Mouse (Mus musculus): ENCODE data around the gene Fgfr2. TPM values are rescaled to one million over a fixed set of nuclear protein-coding genes. Genes with fewer than 3 reads are reported as not detected.
A peak's percentile ranks its signal among the peaks of the same experiment; 100 is the strongest.

Gene Fgfr2
- total RNA-seq, 2 experiments from 2014 or later, result 47.6 to 49.5 TPM

DNA sequence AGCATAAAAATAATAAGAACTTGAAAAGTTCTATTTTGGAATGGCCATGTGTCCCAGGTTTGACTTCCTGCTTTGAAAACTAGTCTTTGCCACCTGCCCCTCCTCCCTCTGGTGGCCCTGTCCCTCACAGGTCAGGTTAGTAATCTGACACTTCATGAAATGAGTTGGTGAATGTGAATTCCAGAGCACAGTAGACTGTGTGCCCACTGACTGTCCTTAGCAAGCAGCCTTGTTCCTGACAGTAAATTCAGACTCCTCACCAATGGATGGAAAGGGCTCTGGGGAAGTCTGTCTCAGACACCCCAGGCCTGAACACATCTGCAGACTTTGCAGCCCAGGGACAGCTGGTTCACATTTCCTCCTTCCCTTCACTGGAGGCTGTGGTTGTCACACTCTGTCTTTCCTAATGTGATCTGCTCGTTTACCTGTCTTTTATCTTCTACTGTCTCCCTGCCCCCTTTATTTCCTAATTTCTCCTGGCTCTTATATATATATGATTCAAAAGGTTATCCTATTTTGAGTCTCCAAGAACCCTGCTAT is 919.0 kb downstream of the Fgfr2 start:
- TF ChIP-seq CTCF (conservative IDR thresholded peaks at IDR 0.05), result no peak
- Histone ChIP-seq H3K4me3 (no peak overlapping the region), H3K27ac (no peak overlapping the region)
- no peak for DNase-seq (ENCODE audit: low spot score in 2 of 2)

DNA sequence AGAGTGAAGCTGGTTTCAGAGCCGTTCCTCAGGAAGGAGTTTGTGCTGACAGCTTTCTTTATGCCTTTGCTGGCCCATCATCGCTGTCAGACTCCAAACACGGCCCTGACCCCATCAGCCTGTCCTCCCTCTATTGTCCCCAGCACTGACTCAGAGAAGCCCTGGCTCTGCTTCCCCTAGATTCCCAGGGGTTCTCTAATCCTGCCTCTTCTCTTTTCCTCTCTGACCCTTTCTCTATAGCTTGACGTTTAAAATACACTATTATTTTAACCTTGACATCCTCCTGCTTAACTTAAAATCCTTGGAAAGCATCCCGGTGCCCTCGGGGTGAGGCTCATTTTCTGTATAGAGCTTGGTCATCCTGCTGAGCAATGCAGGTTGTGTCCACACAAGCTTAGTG is 923.5 kb downstream of the Fgfr2 start:
- H3K4me3 ChIP-seq, result no peak overlapping the region
- no peak overlapping the region for H3K27ac ChIP-seq
- DNase-seq (ENCODE audit: low spot score in 2 of 2), result no peak
- TF ChIP-seq CTCF (conservative IDR thresholded peaks at IDR 0.05), result no peak

DNA sequence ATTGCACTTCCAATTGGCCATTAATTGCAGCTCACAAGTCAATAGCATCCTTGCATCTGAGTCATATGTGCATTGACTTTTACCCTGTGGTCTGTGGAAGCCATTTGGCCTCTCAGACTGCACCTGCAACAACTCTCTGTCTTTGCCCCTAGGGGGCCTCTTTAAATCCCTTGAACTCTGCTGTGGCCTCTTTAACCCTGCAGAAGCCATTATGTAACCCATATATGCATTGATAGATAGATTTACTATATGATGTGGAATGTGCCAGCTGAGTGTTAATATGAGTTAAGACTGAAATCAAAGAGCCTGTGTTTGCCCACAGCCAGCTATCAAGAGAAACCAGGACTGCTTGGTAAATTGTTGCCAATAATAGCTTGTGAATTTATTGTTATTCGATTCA is 924.3 kb downstream of the Fgfr2 start:
- no peak overlapping the region for H3K27ac ChIP-seq
- no peak for DNase-seq (ENCODE audit: low spot score in 2 of 2)
- no peak for TF ChIP-seq CTCF (conservative IDR thresholded peaks at IDR 0.05)
- no peak overlapping the region for H3K4me3 ChIP-seq

DNA sequence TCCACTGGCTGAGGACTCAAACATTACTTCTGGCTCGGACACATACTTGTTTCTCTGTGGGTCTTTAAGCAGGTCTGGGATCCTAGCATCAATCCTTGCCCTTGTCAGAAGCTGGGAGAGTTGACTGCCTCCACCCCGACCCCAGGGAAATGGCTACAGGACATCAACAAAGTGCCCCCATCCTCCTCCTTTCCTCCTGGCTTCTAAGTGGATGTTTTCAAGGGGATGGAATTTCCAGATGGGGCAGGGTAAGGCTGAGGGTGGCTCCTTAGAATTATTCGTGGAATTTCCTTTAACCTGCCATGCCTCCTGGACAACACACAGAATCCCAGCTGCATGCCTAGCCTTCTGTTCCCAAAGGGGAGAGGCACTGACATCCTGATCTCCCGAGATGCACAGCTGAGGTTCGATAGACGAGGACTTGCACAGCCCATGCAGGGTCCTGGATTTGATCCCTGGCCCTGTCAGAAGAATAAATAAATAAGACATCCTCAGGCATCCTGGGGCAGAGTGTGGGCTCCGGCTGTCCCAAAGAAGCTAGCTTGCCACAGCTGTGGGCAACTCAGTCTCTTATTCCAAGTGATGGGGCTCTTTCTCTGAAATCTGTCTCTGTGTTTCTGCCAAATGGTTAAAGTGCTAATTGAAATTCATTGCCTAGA is 925.2 kb downstream of the Fgfr2 start:
- Histone ChIP-seq H3K27ac (no peak overlapping the region), H3K4me3 (no peak overlapping the region)
- TF ChIP-seq CTCF (conservative IDR thresholded peaks at IDR 0.05), result no peak
- DNase-seq (ENCODE audit: low spot score in 2 of 2), result no peak

DNA sequence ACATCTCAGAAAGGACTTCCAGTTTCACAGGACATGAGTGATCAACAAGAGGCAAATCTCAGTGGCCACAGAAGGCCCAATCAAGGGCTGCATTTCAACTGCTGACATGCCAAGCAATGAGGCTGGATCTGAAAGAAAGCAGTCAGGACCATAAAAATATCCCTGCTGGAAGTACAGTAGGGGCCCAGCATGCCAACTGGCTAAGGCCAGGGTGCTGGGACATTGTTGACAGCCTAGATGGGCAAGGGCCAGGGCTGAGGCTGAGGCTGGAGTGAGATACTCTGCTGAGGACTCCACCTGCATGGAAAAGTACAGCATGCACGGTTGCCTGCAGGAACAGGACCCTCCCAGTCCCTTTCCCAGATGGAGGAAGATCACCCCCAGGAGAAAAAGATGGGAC is 926.6 kb downstream of the Fgfr2 start:
- H3K4me3 ChIP-seq, result no peak overlapping the region
- H3K27ac ChIP-seq, result no peak overlapping the region
- TF ChIP-seq CTCF (conservative IDR thresholded peaks at IDR 0.05), result no peak
- DNase-seq (ENCODE audit: low spot score in 2 of 2), result no peak

DNA sequence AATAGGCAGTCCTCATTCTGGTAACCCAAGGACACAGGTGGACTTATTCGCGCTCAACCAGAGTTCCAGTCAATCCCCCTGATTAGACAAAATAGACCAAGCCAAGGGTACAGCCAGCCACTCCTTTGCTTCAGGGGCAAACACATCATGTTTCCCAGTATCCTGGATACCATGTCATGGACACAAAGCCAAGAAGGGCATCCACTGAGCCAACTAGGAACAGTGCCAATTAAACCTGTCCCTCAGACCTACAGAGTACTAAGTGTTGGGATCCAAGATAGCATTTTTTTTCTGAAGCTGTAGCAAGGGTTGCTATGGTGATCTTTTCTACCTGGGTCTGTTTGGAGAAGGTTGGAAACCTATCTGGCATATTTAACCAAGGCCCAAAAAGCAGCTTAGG is 929.5 kb downstream of the Fgfr2 start:
- H3K4me3 ChIP-seq, result no peak overlapping the region
- no peak for DNase-seq (ENCODE audit: low spot score in 2 of 2)
- no peak overlapping the region for H3K27ac ChIP-seq
- no peak for TF ChIP-seq CTCF (conservative IDR thresholded peaks at IDR 0.05)

DNA sequence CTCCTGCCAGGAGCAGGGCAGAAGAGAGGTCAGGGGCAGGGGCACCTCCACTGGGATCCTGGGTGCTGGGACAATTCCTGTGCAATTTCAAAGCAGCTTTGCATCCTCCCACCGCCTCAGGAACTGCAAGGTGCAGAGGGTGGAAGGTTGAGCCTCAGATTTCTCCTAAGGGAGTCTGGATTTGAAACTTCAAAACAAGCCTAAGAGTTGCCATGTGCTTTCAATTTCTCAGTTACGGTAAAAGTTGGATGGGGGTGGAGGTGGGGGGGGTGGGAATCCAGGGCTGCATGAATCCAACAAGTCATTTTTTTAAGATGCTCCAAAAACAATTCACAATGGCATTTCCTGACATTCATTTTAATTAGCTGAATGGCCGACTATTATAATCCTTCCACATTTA is 935.7 kb downstream of the Fgfr2 start:
- no peak for TF ChIP-seq CTCF (conservative IDR thresholded peaks at IDR 0.05)
- DNase-seq (ENCODE audit: low spot score in 2 of 2), result no peak
- H3K27ac ChIP-seq, result no peak overlapping the region
- no peak overlapping the region for H3K4me3 ChIP-seq

DNA sequence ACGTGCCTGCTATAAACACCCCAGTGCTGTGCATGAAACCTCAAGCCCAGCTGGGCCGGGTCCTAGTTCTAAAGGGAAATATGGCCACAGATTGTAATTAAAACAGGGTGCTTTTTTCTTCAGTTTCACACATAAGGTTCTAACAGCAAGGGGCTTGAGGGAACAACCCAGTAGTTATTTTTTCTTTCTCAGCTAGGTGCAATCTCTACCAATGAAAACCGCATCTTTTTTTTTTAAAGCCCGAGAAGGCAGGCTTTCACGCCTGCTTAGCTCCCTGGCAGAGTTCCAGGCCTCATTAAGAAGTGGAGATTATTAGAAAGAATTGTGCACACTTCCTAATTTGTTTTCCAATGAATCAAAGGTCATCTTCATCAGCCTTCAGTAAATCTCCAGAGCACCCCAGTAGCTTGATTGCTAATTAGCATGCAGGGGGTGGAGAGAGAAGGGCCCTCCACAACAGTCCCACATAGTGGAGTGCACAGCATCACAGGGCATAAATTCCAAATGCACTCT is 939.2 kb downstream of the Fgfr2 start:
- TF ChIP-seq CTCF (conservative IDR thresholded peaks at IDR 0.05), result no peak
- DNase-seq (ENCODE audit: low spot score in 2 of 2), result no peak
- Histone ChIP-seq H3K4me3 (no peak overlapping the region), H3K27ac (no peak overlapping the region)

DNA sequence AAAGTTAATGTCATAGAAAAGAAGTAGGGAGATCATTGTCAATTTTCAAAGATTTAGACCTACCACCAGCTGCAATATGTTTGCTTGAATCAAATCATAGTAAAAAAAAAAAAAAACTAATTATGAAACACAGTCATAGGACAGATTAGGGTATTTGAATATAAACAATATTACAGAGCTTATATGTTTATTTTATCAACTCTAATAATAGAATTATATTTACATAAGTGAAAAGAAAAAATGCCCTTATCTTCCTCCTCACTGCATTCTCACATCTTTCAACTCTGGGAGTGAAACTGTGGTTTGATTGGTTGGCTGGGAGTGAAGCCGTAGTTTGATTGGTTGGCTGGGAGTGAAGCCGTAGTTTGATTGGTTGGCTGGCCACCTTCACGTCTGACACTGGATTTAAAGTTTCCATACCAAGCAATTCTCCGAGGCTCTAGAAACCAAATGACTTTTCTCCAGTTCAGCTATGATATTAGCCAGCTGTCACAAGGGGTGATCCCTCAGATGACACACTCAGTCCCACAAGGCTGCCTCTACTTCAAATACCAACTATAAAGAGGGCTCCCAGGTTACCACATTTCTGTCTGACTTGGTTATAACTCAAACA is 941.5 kb downstream of the Fgfr2 start:
- Histone ChIP-seq H3K4me3 (no peak overlapping the region), H3K27ac (no peak overlapping the region)
- TF ChIP-seq CTCF (conservative IDR thresholded peaks at IDR 0.05), result no peak
- DNase-seq (ENCODE audit: low spot score in 2 of 2), result no peak

DNA sequence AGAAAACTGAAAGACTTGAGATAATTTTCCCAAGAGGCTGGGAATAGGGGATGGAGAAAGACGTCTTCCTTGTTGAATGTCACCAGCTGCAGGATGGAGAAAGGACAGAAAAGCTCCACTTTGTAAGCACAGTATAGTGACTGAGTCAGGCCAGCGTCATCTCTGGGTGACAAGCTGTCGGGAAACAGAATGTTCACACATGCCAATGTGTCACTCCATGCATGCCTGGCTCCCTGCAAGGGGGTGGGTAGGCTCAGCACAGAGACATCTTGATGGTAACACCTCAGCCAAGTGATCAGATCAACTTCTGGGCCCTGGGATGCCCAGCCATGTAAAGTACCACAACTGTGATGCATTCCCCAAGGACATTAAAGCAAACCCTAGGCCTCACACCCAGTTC is 942.1 kb downstream of the Fgfr2 start:
- peak in 1 of 2 experiments; percentile 31 for DNase-seq (ENCODE audit: low spot score in 2 of 2)
- no peak overlapping the region for H3K27ac ChIP-seq
- H3K4me3 ChIP-seq, result no peak overlapping the region
- TF ChIP-seq CTCF (conservative IDR thresholded peaks at IDR 0.05), result no peak

DNA sequence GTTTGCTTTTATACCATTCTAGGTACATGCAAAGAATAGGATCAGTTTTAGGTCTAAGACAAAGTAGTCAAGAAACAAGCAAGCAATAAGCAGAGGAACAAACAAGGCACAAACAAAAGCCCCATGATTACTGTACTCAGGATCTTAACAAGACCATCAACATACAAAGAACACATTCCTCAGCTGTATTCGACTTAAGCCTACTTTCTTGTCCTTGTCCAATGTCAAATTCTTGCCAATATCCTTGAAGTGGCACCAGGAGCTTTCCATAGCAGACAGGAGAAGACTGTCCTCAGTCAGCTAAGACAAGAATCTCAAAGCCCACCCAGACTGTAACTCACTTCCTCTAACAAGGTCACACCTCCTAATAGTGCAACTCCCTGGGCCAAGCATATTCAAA is 944.1 kb downstream of the Fgfr2 start:
- no peak for DNase-seq (ENCODE audit: low spot score in 2 of 2)
- H3K27ac ChIP-seq, result no peak overlapping the region
- H3K4me3 ChIP-seq, result no peak overlapping the region
- TF ChIP-seq CTCF (conservative IDR thresholded peaks at IDR 0.05), result no peak

DNA sequence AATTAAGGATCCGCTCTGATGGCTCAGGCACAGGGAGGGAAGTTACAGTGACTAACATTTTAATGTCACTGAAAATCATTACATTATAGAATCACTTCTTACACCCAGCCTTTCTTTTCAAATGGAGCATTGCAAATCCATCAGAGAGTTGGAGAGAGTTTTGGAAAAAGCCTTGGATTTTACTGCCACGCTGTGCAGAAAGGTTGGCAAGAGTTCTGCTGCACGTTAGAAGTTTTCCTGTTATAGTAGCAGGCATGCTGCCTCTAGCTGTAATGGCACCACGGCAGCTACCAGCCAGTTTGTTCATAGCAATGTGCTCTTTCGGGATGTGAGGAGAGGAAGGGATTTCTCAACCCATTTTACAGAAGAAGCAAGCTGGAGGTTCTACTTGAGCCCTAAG is 948.4 kb downstream of the Fgfr2 start:
- peak overlapping the region; percentile 29; the same call in 1 of the 2 replicates for H3K27ac ChIP-seq
- H3K4me3 ChIP-seq, result no peak overlapping the region
- 0 out of 2 replicates have a peak, but pooled peaks have one; percentile 3 for TF ChIP-seq CTCF (conservative IDR thresholded peaks at IDR 0.05)
- no peak for DNase-seq (ENCODE audit: low spot score in 2 of 2)

DNA sequence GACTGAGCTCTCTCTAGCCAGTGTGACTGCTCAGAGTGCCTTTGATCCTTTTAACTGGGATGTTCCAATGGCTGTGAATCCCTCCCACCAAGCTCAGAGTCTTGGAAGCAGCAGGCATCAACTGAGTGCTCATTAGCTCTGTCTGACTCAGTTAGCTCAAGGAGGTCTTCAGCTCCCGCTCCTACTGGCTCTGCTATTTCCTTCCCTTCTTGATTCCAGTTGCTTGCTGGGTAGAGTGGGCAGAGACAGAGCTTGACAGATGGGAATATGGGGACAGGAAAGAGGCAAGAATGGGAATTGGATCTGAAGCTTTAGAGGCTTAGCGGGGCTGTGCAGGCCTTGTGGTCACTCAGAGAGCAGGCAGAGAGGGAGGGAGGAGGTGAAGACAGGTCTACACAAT is 948.9 kb downstream of the Fgfr2 start:
- Histone ChIP-seq H3K4me3 (no peak overlapping the region), H3K27ac (peak overlapping the region; percentile 29; the same call in 1 of the 2 replicates)
- TF ChIP-seq CTCF (conservative IDR thresholded peaks at IDR 0.05), result no peak
- DNase-seq (ENCODE audit: low spot score in 2 of 2), result peak in 1 of 2 experiments; percentile 47

DNA sequence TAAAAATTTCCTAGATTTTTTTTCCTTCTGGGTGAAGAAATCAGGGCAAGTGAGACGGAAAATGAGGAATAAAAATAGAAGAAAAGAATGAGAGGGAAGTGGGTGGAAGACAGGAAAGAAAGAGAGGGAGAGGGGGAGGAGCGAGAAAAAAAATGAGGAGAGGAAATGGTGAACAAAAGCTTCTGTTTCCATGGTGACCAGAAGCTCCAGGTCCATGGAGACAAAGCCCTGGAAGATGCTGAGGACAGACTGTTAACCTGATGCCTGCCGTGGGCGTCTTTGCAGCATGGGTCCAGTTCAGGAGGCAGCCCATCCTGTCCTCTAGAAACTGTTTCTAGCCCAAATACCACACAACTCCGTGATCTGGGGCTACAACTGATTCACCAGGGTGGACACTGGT is 950.9 kb downstream of the Fgfr2 start:
- no peak for DNase-seq (ENCODE audit: low spot score in 2 of 2)
- H3K4me3 ChIP-seq, result no peak overlapping the region
- H3K27ac ChIP-seq, result peak overlapping the region; percentile 23; the same call in 1 of the 2 replicates
- no peak for TF ChIP-seq CTCF (conservative IDR thresholded peaks at IDR 0.05)
